Mouse (Mus musculus) thymus, adult 2 months (tissue): ENCODE results near the gene Srgap1.

ENCODE experiments used
- CTCF ChIP-seq: fragments of 200-500 bp; IDR thresholded peaks from 2 replicates; pipeline ENCODE4 v1.5.1; 2012; ENCODE audit warnings: mild to moderate bottlenecking, control low read depth, low read length, moderate library complexity, borderline replicate concordance; ENCODE audit not compliant: control insufficient read depth, poor library complexity, insufficient read depth; ENCODE audit errors: extremely low read depth
- POLR2A ChIP-seq: fragments of 200-500 bp; IDR thresholded peaks from 2 replicates; pipeline ENCODE4 v1.6.1; 2012; ENCODE audit warnings: mild to moderate bottlenecking, low read length, control low read depth, moderate library complexity; ENCODE audit not compliant: control insufficient read depth, poor library complexity, insufficient read depth; ENCODE audit errors: extremely low read depth

GRCm38 (mm10) chr10:121984887-121985286 is 62.2 kb downstream of the Srgap1 start:
- TF ChIP-seq CTCF, result no peak
- TF ChIP-seq POLR2A, result no peak
